Mouse (Mus musculus) cerebellum, adult 18-20 months (tissue): ENCODE data around the gene Klc4.

ENCODE experiments used
- DNase-seq, 2 experiments: peaks; one replicate each; pipeline ENCODE4 v3.0.0; 2021

Klc4 gene

DNA sequence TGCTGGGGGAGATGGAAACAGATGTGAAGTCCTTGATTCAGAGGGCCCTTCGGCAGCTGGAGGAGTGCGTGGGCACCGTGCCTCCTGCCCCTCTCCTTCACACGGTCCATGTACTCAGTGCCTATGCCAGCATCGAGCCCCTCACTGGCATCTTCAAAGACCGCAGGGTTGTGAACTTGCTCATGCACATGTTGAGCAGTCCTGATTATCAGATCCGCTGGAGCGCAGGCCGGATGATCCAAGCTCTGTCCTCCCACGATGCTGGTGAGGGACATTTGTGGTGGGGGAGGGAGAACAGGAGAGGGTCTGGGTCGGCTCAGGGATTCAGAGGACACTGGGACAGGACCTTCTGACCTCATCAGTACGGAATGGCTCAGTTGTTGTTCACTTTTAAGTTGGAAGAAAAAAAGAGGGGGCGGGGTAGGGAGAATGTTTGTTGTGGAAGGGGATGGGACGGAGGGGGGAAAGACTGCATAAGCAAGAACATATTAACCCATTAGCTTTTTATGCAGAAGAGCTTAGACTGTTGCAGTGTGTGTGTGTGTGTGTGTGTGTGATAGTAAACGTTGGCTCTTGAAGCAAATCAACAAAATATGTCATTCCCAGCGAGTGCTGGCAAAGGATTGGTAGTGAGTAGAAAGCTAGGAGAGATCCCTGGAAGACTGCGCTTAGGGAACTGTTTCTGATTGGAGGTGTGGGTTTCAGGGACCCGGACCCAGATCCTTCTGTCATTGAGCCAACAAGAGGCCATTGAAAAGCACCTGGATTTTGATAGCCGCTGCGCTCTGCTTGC lies 6.1 kb upstream of the Klc4 start:
- no peak for DNase-seq

DNA sequence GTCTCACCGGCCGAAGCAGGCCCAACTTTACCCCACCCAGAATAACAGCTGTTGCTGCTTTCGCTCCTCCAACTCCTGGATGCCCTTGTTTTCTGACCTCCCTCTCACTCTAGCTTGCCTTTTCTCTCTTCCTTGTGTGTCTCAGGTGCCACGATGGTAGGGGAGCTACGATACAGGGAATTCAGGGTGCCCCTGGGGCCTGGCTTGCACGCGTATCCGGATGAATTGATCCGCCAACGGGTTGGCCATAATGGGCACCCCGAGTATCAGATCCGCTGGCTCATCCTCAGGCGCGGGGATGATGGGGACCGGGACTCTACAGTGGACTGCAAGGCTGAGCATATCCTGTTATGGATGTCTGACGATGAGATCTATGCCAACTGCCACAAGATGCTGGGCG lies 5.5 kb upstream of the Klc4 start:
- DNase-seq = no peak

DNA sequence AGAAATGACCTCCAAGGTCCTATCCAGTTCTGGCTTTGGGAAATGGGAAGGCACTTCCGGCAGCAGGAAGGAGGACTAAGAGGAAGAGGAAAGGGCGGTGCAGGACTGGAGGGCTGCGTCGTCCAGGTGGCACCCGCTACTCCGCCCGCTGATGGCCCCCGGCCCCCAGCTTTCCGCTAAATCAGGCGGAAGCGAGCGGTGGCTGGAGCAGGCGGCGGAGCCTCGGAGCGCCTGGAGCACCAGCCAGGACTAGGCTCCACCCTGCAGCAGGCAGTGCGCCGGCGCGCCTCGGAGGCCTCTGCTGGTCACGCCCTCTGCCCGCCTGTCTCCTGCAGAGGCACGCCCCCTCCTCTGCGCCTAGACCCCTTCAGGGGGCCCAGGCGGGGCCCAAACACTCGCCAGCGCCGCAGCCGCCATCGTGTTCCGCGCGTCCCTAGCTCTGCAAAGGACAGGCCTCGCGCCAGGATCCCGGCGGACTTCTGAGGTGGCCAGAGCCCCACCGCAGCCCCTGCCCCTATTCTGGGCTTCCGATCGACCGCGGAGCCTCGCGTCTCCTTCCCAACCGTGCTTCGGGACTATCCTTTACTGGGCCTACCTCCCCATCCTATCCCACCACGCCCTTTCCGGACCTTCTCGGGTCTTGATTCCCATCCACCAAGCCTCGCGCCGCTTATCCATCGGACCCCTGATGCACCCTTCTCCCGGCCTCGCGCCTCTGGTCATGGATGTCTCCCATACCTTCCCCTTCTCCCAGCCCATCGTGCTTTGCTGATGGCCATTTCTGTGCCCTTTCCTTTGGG lies 4.6 kb upstream of the Klc4 start, which contains the start of gene Cul7:
Gene Cul7, plus strand, starts transcription at position 106 of the 800 bp plus-strand sequence.
- peak; percentile 89 to 92 for DNase-seq

DNA sequence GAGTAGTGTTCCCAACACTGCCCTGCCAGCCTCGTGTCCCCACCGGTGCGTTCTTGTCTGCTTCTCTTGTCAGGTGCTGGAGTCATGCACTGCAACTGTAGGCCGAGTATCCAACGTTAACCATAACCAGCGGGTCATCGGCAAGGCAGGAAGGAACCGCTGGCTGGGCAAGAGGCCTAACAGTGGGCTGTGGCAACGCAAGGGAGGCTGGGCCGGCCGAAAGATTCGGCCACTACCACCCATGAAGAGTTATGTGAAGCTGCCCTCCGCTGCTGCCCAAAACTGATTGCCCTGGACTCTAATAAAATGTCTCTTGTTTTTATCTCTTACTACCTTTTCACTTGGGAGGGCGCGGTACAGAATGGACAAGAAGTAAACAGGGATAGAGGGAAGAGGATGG lies 4.0 kb upstream of the Klc4 start:
- DNase-seq = peak in 1 of 2 experiments; percentile 39

DNA sequence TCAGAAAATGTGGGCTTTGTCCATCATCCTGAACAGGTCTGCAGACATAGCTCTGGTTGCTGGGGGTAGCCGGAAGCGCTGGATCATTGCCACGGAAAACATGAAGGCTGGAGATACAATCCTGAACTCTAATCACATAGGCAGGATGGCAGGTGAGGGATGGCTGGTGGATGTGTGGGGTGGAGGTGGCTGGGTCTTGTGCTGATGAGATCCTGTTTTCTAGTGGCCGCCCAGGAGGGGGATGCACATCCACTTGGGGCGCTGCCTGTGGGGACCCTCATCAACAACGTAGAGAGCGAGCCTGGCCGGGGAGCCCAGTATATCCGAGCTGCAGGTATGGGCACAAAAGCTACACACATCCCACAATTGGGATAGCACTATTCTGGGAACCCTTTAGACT lies 2.6 kb upstream of the Klc4 start:
- DNase-seq = no peak

DNA sequence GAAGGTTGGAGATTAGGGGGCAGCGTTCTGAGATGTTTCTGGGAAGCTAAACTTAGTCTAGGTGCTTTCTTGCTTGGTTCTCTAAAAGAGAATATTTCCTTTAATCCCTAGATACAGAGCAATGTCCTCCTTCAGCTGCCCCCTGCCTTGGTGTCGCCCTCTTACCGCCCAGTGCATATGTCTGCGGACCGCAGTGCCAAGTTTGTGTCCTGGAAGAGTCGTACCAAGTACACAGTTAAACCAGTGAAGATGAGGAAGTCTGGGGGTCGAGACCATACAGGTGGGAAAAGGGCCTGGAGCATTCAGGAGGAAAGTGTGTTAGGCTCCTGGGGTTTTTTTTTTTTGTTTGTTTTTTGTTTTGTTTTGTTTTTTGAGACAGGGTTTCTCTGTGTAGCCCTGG lies 1.5 kb upstream of the Klc4 start:
- no peak for DNase-seq

DNA sequence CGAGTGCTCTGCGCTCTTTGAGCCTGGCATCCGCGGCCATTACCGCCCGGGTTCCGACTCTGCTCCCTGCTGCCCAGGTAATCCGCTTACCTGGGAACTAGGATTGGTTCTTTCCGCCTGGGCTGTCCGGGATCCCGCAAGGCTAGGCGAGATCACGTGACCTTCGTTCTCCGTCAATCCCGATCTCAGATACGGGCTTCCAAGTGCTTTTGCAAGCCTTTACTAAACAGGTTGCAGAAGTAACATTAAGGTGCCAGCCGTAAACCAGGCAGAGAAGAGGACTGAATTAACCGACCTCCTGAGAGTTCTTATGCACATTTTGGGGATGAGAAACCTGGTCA lies 470 bp upstream of the Klc4 start:
- no peak for DNase-seq

GRCm38 (mm10) chr17:46644916-46645475 lies 826 bp downstream of the Klc4 start:
- DNase-seq = peak; percentile 62 to 67

GRCm38 (mm10) chr17:46644152-46644805 lies 1.5 kb downstream of the Klc4 start:
- no peak for DNase-seq

- no peak for DNase-seq
Measured at GRCm38 (mm10) chr17:46642060-46642459, 3.8 kb downstream of the Klc4 start.

GRCm38 (mm10) chr17:46639929-46640328 lies 5.9 kb downstream of the Klc4 start:
- DNase-seq = no peak

DNA sequence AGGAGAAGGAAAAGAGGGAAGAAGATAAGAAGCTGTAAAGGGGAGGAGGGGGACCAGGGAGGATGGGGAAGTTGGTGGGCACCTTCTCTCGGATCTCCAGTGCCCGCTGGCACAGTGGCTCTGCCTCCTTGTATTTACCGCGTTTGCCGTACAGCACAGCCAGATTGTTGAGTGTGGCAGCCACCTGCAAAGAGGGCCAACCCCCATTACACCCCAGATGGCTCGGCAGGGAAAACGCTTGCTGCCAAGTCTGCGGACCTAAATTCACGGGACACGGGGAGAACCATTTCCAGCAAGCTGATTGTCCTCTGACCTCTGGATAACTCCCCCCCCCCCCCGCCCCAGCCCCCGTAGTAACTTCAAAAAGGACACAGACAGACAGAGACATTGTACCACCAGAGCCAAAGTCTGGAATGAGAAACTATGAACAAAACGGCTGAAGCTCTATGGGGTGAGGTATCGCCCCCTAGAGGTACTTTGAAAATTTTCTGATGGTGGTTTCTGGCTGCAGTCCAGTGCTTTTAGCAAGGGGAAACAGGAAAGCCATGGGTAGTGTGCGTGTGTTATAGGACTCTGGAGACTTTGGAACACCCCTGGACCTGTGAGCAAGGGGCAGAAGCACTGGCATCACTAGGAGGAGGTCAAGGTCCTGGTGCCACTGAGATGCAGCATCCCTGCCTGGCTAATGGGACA lies 8.8 kb downstream of the Klc4 start:
- DNase-seq = peak; percentile 66 to 80

- no peak for DNase-seq
Measured at GRCm38 (mm10) chr17:46629685-46630441, 16.0 kb downstream of the Klc4 start.

DNA sequence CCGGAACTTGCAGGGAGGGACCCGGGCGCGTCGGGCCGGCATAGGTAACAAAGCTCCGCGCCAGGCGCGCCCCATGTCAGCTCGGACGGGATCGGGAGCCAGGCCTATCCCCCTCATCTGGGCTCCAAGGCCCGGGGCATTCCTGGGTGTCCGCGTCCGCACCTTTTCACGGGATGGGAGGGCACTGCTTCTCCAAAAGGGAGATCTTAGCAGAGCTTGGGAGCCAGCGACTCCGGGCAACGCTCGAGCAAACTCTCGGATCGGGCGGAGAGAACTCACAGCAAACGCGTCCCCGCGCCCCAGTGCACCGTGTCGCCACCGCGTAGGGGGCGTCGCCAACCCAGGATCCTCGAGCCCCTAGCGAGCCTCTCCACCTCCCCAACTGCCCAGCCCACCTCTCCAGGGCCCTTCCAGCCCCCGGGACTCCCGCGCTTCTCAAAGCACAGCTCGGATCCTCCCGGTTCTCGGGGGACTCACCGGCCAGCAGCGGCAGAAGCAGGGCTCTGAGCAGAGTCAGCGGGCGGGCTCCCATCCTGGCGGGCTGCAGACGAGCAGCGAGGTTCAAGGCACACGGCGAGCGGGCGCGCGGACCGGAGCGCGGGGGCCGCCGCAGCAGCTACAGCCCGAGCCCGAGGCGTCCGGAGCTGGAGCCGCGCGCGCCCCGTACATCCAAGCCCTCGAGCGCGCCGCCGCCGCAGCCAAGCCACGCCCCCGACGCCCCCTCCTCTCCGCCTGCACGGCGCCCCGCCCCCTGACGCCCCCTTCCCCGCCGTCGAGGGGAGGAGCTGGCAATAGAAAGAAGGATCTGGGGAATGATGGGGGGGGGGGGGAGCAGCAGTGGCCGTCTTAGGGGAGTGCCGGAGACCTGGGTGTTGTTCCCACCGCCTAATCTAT lies 16.8 kb downstream of the Klc4 start, which contains the start of gene Ptk7:
Gene Ptk7, minus strand, starts transcription at position 714 of the 894 bp plus-strand sequence.
- DNase-seq = peak; percentile 46 to 68

DNA sequence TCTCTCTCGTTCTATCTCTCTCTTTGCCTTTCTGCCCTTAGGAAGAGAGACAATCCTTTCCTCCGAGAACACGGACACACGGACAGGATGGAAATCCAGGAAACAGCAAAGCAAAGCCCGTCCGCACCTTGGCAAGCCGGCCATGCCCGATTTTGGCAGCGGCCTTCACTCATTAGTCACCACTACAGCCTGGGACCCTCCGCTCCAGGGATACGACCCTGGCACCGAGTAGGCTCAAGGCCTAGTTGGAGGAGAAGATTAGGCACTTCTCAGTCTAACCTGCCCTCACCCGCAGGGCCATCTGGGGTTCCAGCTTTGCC lies 17.4 kb downstream of the Klc4 start:
- DNase-seq = peak in 1 of 2 experiments; percentile 47

- DNase-seq = no peak
Measured at GRCm38 (mm10) chr17:46627409-46627808, 18.4 kb downstream of the Klc4 start.

DNA sequence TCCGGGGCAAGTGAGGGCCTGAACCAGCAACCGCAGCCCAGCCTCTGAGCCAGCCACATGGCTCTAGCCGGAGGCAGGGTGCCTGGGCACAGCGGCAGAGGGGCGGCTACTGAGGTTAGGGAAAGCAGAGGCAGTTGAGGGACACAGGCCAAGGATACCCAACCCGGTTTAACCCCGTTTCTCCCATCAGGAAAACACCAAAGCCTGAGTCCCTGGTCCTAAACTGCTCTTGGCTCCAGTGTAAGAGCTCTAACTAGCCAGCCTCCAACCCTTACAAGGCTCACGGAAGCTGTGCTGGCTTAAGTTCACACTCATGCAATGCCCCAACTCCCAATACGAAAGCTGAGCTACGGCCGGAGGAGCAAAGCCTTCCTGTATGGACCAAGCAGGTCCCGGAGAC lies 21.2 kb downstream of the Klc4 start:
- no peak for DNase-seq

DNA sequence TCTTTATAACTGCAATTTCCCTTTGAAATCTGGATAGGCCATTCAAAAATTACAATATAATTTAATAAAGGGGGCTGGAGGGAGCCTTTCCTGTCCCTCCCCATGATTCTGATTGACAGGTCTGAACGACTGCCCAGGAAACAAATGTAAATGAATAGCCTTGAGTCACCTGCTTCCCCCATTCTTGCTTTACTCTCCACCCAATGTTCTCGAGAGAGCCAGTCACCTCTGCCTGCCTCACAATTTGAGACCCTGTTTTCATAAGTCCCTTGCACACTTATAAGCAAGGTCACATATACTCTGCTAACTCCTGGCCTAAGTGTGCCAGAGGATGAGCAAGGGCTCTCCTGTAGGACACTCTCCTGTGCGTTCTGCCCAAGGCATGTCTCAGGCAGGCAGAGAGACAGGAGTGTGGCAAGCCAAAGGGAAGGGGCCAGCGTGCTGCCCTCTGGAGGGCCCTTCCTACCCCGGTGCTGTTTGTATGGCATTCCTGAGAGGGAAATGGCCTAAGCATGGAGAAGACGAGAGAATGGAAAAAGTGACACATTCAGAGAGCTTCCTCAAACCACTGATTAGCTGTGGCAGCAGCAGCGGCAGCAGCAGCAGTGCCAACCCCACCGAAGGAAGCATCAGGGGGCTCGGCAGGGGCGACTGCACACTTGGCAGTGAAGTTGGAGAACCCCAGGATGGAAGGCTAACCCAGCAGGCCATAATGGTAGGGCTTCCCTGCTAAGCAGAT lies 21.8 kb downstream of the Klc4 start:
- no peak for DNase-seq

GRCm38 (mm10) chr17:46622269-46622668 lies 23.6 kb downstream of the Klc4 start:
- no peak for DNase-seq

- peak; percentile 64 to 68 for DNase-seq
Measured at GRCm38 (mm10) chr17:46621324-46621723, 24.5 kb downstream of the Klc4 start.
